Mouse (Mus musculus) central nervous system, embryonic 11.5 days (tissue): ENCODE data around the gene Mark3. TPM values are rescaled to one million over a fixed set of nuclear protein-coding genes. Genes with fewer than 3 reads are reported as not detected.

Experiments used
- polyA plus RNA-seq: library from polyadenylated mRNA; depleted of rRNA; stranded (reverse); fragments of >200 nt; gene quantifications from 2 replicates; pipeline ENCODE4 v1.2.3, GENCODE M21; 2012; rRNA removed

The Mark3 gene
- polyA plus RNA-seq: 102 and 103 TPM in 2 replicates

GRCm38 (mm10) chr12:111574074-111574886, at the start of gene Mark3:
TSS of gene Mark3 (plus strand) at chr12:111574523.

GRCm38 (mm10) chr12:111537796-111538291, 36.5 kb upstream of the Mark3 start, which contains the start of gene Eif5:
TSS of gene Eif5 (plus strand) at chr12:111538016.

GRCm38 (mm10) chr12:111672176-111672575, 97.9 kb downstream of the Mark3 start, which contains the start of gene Ckb:
TSS of gene Ckb (minus strand) at chr12:111672338.

GRCm38 (mm10) chr12:111677882-111678669, 103.8 kb downstream of the Mark3 start, which contains the start of gene Trmt61a:
TSS of gene Trmt61a (plus strand) at chr12:111678105.

Other genes with a start within 250 kb of the Mark3 start
- 112 and 134 TPM in 2 replicates for gene Cdc42bpb, start 196.8 kb upstream of the Mark3 start, polyA plus RNA-seq
- 0.14 TPM in 1 of 2 replicates, not detected in the other for gene Lbhd2, start 167.7 kb upstream of the Mark3 start, polyA plus RNA-seq
- gene Exoc3l4, start 157.5 kb upstream of the Mark3 start, polyA plus RNA-seq: 5.6 and 6.2 TPM in 2 replicates
- gene Tnfaip2, start 132.1 kb upstream of the Mark3 start, polyA plus RNA-seq: 4.6 and 10.0 TPM in 2 replicates
- 5.7 and 10.5 TPM in 2 replicates for gene Gm266, start 88.7 kb upstream of the Mark3 start, polyA plus RNA-seq
- gene Eif5, start 36.5 kb upstream of the Mark3 start, polyA plus RNA-seq: 202 and 218 TPM in 2 replicates
- 1,015 and 1,669 TPM in 2 replicates for gene Ckb, start 97.8 kb downstream of the Mark3 start, polyA plus RNA-seq
- gene Trmt61a, start 103.6 kb downstream of the Mark3 start, polyA plus RNA-seq: 20.6 and 23.6 TPM in 2 replicates
- gene Bag5, start 138.7 kb downstream of the Mark3 start, polyA plus RNA-seq: 39.4 and 61.9 TPM in 2 replicates
- 37.1 and 38.3 TPM in 2 replicates for gene Apopt1, start 138.7 kb downstream of the Mark3 start, polyA plus RNA-seq
- 285 and 507 TPM in 2 replicates for gene Klc1, start 184.3 kb downstream of the Mark3 start, polyA plus RNA-seq
- 25.0 and 25.3 TPM in 2 replicates for gene Xrcc3, start 239.3 kb downstream of the Mark3 start, polyA plus RNA-seq
- 48.3 and 54.6 TPM in 2 replicates for gene Zfyve21, start 239.6 kb downstream of the Mark3 start, polyA plus RNA-seq